Mouse (Mus musculus) layer of hippocampus, adult 2 months (tissue): ENCODE results near the gene St3gal5. TPM values are rescaled to one million over a fixed set of nuclear protein-coding genes. Genes with fewer than 3 reads are reported as not detected.

Experiments used
- DNase-seq, 2 experiments: peaks; one replicate each; pipeline ENCODE4 v3.0.0; 2022; ENCODE audit warnings: low spot score in 2 of 2
- H3K27ac ChIP-seq: fragments of 200-600 bp; 2 replicates; pipeline ENCODE4 v1.8.1; 2022
- H3K4me3 ChIP-seq: fragments of 200-600 bp; 2 replicates; pipeline ENCODE4 v1.8.1; 2022; ENCODE audit warnings: mild to moderate bottlenecking
- CTCF ChIP-seq: fragments of 200-600 bp; conservative IDR thresholded peaks from 2 replicates; pipeline ENCODE4 v1.8.1; 2022; ENCODE audit warnings: antibody characterized with exemption, mild to moderate bottlenecking, moderate library complexity
- total RNA-seq, 2 experiments: library from RNA; stranded (reverse); gene quantifications; 2 replicates each; pipeline ENCODE4 v1.2.3; 2021

St3gal5 gene
- total RNA-seq, 2 experiments from 2014 or later = 99.3 TPM

- H3K27ac ChIP-seq = peak overlapping the region; percentile 14; the same call in 1 of the 2 replicates
- TF ChIP-seq CTCF = peak; percentile 95
- DNase-seq = peak; percentile 82 to 91
- no peak overlapping the region for H3K4me3 ChIP-seq
These were observed 67.2 kb downstream of the St3gal5 start for GRCm38 (mm10) chr6:72164321-72165275.

GRCm38 (mm10) chr6:72165907-72166306 lies 68.5 kb downstream of the St3gal5 start:
- DNase-seq = no peak
- Histone ChIP-seq H3K4me3 (no peak overlapping the region), H3K27ac (no peak overlapping the region)
- no peak for TF ChIP-seq CTCF

GRCm38 (mm10) chr6:72171391-72171790 lies 74.0 kb downstream of the St3gal5 start:
- DNase-seq = no peak
- no peak for TF ChIP-seq CTCF
- no peak overlapping the region for H3K4me3 ChIP-seq
- no peak overlapping the region for H3K27ac ChIP-seq

GRCm38 (mm10) chr6:72173350-72173749 lies 76.0 kb downstream of the St3gal5 start:
- no peak for DNase-seq
- H3K4me3 ChIP-seq = no peak overlapping the region
- TF ChIP-seq CTCF = no peak
- H3K27ac ChIP-seq = no peak overlapping the region

- no peak for DNase-seq
- no peak for TF ChIP-seq CTCF
- no peak overlapping the region for H3K4me3 ChIP-seq
- H3K27ac ChIP-seq = peak overlapping the region; percentile 76
These were observed 78.0 kb downstream of the St3gal5 start for GRCm38 (mm10) chr6:72175419-72175818.

GRCm38 (mm10) chr6:72176004-72176403 lies 78.6 kb downstream of the St3gal5 start:
- H3K4me3 ChIP-seq = no peak overlapping the region
- no peak for TF ChIP-seq CTCF
- H3K27ac ChIP-seq = peak overlapping the region; percentile 76
- peak in 1 of 2 experiments; percentile 45 for DNase-seq

GRCm38 (mm10) chr6:72177417-72177816 lies 80.0 kb downstream of the St3gal5 start:
- Histone ChIP-seq H3K27ac (no peak overlapping the region), H3K4me3 (no peak overlapping the region)
- no peak for DNase-seq
- TF ChIP-seq CTCF = no peak

- no peak overlapping the region for H3K4me3 ChIP-seq
- no peak for DNase-seq
- no peak for TF ChIP-seq CTCF
- no peak overlapping the region for H3K27ac ChIP-seq
These were observed 81.6 kb downstream of the St3gal5 start for GRCm38 (mm10) chr6:72179006-72179405.

- DNase-seq = no peak
- Histone ChIP-seq H3K4me3 (no peak overlapping the region), H3K27ac (no peak overlapping the region)
- no peak for TF ChIP-seq CTCF
These were observed 82.4 kb downstream of the St3gal5 start for GRCm38 (mm10) chr6:72179562-72180502.

- peak overlapping the region; percentile 40; the same call in 1 of the 2 replicates for H3K27ac ChIP-seq
- H3K4me3 ChIP-seq = no peak overlapping the region
- peak; percentile 25 to 58 for DNase-seq
- TF ChIP-seq CTCF = no peak
These were observed 87.2 kb downstream of the St3gal5 start for GRCm38 (mm10) chr6:72184576-72184975.

- peak; percentile 65 to 90 for DNase-seq
- peak; percentile 98 for TF ChIP-seq CTCF
These were observed 88.6 kb downstream of the St3gal5 start for GRCm38 (mm10) chr6:72185893-72186490.

GRCm38 (mm10) chr6:72186809-72187208 lies 89.4 kb downstream of the St3gal5 start:
- no peak for TF ChIP-seq CTCF
- no peak overlapping the region for H3K27ac ChIP-seq
- DNase-seq = no peak
- H3K4me3 ChIP-seq = no peak overlapping the region

More at GRCm38 (mm10) chr6:72185893-72186490, 88.6 kb downstream of the St3gal5 start:
- H3K4me3 ChIP-seq = no peak overlapping the region
- H3K27ac ChIP-seq = no peak overlapping the region
